Comparison of ENCODE assay signal across 13 mouse cellular contexts in genomic region chr2:122582324-122582723, GRCm38 (mm10). TPM values are rescaled to one million over a fixed set of nuclear protein-coding genes. Genes with fewer than 3 reads are reported as not detected.
"Had no signal": no experiment of that assay in that cellular context is flagged by ENCODE, and none has a peak within 500 bp of the region (broad histone marks: within the 10 kb centered on the region; RNA-seq: fewer than 3 reads in every experiment).

No protein-coding gene starts in this region.

- DNase-seq: kidney, postnatal 25 days; lung, postnatal 4 days; right cerebral cortex, postnatal 14 days; thymus, adult 2 months; thymus, postnatal 25 days had no signal

- H3K4me1 ChIP-seq: limb, embryonic 15.5 days; stomach, embryonic 15.5 days had no signal

- H3K4me3 ChIP-seq: kidney, embryonic 15.5 days; limb, embryonic 15.5 days; megakaryocyte, embryonic 14.5 days; stomach, embryonic 15.5 days had no signal

- H3K27ac ChIP-seq: liver, embryonic 14.5 days had no signal

- H3K9me3 ChIP-seq: kidney, embryonic 15.5 days; limb, embryonic 15.5 days; megakaryocyte, embryonic 14.5 days; stomach, embryonic 15.5 days had no signal

- H3K36me3 ChIP-seq: kidney, embryonic 15.5 days; limb, embryonic 15.5 days; stomach, embryonic 15.5 days had no signal

- H3K27me3 ChIP-seq: kidney, embryonic 15.5 days; limb, embryonic 15.5 days; megakaryocyte, embryonic 14.5 days; stomach, embryonic 15.5 days had no signal

- H3K4me2 ChIP-seq: kidney, embryonic 15.5 days; limb, embryonic 15.5 days; midbrain, embryonic 11.5 days; stomach, embryonic 15.5 days had no signal

- H3K9ac ChIP-seq: kidney, embryonic 15.5 days; limb, embryonic 15.5 days; liver, embryonic 14.5 days; stomach, embryonic 15.5 days had no signal

RNA-seq across cellular contexts. Expression of gene AA467197, which starts 54.5 kb away (rescaled TPM):
- total RNA-seq: left cerebral cortex, postnatal 25 days; midbrain, postnatal 0 days had no signal
